Mouse (Mus musculus) E14TG2a.4 (cell line): ENCODE results near the gene Mmp20.

Source experiments
- CTCF ChIP-seq: conservative IDR thresholded peaks from 2 replicates; pipeline ENCODE4 v1.5.1; 2014; ENCODE audit warnings: low read length
- NANOG ChIP-seq: IDR thresholded peaks from 2 replicates; pipeline ENCODE4 v1.6.1; 2014; ENCODE audit warnings: borderline replicate concordance, low read length, mixed read lengths
- POU5F1 ChIP-seq: IDR thresholded peaks from 2 replicates; pipeline ENCODE4 v1.6.1; 2014; ENCODE audit warnings: low read length, borderline replicate concordance

DNA sequence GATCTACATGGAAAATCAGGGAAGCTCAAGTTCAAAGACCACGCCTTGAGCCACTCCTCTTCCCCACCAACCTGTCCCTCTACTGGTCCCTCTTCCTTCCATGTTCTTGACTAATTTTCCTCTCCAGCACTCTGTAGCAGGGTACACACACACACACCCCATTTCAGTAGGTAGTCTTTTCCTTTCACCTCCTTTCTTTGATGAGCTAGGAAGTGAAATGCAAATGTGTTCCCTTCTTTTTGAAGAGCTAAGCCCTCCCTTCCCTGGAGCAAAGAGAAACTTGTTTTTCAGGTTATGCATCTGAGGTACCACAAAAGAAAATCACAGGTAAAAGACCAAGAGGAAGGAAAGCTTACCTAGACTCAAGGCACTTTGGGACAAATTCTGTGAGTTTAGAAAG, 93.5 kb downstream of the Mmp20 start:
- TF ChIP-seq CTCF (no peak), POU5F1 (no peak), NANOG (no peak)
